Mouse (Mus musculus): ENCODE results near the gene Irgq. TPM values are rescaled to one million over a fixed set of nuclear protein-coding genes. Genes with fewer than 3 reads are reported as not detected.
A peak's percentile ranks its signal among the peaks of the same experiment; 100 is the strongest.
"Not testable (repeated sequence)": the region's sequence is repeated elsewhere in the genome, so short reads cannot be mapped to it uniquely, and the experiment has no call there.

Irgq gene
- total RNA-seq, 2 experiments from 2014 or later = 17.6 to 23.3 TPM

DNA sequence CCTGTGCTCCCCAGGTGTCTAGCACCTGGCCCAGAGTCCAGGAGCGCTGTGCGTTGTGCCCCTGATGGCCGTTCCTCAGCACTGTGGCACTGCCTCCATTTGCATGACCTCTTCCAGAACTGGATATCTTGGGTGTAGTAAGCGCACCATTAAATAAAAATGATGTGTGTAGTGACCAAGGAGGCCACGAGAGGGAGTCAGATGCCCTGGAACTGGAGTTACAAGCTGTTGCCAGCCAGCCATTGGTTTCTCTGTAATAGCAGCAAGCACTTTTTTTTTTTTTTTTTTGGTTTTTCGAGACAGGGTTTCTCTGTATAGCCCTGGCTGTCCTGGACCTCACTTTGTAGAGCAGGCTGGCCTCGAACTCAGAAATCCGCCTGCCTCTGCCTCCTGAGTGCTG lies 14.2 kb upstream of the Irgq start:
- not testable (repeated sequence) for DNase-seq

- no peak for DNase-seq
Observed at GRCm38 (mm10) chr7:24517077-24517476, 13.4 kb upstream of the Irgq start.

GRCm38 (mm10) chr7:24517654-24518053 lies 12.8 kb upstream of the Irgq start:
- DNase-seq = no peak

DNA sequence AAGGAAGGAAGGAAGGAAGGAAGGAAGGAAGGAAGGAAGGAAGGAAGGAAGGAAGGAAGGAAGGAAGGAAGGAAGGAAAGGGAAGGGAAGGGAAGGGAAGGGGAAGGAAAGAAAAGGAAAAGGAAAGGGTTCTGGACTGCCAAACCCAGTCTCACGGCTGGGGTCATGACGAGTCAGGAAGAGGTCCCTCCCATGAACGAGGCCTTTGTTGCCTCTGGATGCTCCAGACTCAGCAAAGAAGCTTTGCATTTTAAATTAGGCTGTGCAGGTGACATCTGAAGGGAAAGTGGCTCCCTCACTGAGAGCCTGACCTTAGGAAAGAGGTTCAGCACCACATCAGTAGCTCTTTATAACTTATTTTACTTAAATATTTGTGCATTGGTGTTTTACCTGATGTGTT lies 11.4 kb upstream of the Irgq start:
- DNase-seq = no peak

GRCm38 (mm10) chr7:24520054-24520453 lies 10.4 kb upstream of the Irgq start:
- DNase-seq = not testable (repeated sequence)

DNA sequence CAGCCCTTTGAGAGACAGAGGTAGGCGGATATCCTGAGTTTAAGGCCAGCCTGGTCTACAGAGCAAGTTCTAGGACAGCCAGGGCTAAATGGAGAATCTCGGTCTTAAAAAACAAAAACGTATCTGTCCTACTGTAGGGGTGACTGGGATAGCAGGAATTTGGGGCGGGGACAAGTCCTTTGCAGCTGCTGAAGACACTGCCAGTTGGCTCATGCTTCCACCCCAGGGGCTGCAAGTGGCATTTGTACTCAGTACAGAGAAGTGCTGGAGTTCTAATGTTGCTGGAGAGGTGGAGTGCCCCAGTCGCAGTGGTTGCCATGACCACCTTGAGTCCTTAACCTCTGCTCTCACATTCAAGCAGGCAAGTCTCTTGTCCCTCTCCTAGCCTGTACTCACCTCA lies 7.7 kb upstream of the Irgq start:
- DNase-seq = no peak

DNA sequence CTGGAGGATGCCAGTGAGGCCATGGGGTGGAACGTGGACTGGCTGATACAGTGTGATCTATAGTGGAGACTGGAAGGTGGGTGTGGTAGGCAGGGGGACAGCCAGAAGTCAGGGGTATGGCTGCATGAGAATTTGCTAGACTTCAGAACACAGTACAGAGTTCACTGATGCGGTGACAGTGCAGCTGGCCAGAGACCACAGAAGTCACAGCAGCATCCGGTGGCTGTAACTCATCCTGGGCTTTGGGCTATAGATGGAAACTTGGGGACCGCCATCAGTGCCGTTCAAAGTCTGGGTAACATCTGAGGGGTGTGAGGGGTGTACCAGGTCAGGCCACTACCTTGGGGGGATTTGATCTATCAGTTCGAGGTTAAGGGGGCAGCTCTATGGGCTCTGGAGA lies 6.8 kb upstream of the Irgq start:
- DNase-seq = no peak

DNA sequence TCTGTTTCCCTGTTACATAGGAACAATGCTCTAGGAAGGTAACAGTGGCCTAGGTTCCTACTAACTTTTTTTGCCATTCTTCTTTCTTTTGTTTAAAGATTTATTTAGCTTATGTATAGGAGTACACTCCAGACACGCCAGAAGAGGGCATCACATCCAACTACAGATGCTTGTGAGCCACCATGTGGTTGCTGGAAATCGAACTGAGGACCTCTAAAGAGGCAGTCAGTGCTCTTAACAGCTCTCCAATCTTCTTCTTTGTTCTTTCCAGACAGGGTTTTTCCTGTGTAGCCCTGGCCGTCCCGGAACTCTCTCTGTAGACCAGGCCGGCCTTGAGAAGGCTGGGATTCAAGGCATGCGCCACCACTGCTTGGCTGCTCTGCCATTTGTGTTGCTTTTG lies 5.5 kb upstream of the Irgq start:
- DNase-seq = no peak

GRCm38 (mm10) chr7:24525686-24526420 lies 4.6 kb upstream of the Irgq start:
- DNase-seq = peak; percentile 42

DNA sequence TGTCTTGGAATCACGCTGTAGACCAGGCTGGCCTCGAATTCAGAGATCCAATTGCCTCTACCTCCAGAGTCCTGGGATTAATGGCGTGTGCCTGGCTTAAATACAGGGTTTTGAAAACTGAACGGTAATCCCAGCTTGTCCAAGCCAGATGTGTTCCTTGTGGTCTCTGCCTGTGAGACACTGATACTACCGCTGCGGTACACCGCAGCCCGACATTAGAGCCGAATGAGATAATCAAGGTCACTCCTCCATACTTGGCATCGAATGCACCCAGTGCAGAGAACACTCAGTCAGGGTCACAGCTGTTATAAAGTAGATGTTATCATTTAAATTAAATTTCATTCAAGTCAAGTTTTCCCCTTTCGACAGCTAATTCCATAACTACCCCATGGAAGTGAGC lies 1.6 kb upstream of the Irgq start:
- no peak for DNase-seq

DNA sequence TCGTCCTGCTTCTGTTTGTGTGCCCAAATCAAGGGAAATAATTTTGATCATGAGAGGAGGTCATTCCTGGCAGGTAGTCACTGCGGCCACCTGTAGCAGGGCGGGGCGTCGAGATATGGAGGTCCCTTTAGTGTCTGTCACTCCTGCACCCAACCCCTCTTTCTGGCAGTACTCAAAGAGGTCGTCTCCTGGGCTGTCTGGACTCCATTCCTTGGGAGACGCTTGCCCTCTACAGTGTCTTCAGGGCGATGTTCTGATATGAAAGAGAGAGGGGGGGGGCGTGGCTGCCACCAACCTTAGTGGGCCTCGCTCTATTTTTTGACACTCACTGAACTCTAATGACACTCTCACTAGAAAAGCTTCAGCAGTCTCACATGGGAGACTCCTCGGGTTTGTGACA lies 909 bp upstream of the Irgq start:
- no peak for DNase-seq

GRCm38 (mm10) chr7:24531211-24531971 lies 902 bp downstream of the Irgq start:
- peak; percentile 84 for DNase-seq

DNA sequence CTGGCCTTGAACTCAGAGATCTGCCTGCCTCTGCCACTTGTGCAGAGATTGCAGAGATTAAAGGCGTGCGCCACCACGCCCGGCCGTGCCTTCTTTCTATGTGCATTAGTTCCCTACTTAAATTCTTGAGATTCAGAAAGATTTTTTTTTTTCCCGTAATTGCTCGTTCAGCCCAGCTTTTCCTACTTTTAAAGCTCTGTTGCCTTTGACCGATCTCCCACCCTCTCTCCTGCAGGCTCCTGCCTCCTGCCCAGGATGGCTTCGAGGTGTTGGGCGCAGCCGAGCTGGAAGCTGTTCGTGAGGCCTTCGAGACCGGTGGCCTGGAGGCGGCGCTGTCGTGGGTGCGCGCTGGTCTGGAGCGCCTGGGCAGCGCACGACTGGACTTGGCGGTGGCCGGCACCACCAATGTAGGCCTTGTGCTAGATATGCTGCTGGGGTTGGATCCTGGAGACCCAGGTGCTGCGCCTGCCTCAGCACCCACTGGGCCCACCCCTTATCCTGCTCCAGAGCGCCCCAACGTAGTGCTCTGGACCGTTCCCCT lies 2.6 kb downstream of the Irgq start:
- DNase-seq = no peak

DNA sequence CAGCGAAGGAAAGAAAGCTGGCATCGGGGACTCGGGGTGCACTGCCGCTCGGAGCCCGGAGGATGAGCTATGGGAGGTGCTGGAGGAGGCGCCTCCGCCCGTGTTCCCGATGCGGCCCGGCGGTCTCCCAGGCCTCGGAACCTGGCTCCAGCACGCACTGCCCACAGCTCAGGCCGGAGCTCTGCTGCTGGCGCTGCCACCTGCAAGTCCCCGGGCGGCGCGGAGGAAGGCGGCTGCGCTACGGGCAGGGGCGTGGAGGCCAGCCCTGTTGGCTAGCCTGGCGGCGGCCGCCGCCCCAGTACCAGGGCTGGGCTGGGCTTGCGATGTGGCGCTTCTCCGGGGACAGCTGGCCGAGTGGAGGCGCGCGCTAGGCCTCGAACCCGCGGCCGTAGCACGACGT lies 3.3 kb downstream of the Irgq start:
- DNase-seq = no peak

DNA sequence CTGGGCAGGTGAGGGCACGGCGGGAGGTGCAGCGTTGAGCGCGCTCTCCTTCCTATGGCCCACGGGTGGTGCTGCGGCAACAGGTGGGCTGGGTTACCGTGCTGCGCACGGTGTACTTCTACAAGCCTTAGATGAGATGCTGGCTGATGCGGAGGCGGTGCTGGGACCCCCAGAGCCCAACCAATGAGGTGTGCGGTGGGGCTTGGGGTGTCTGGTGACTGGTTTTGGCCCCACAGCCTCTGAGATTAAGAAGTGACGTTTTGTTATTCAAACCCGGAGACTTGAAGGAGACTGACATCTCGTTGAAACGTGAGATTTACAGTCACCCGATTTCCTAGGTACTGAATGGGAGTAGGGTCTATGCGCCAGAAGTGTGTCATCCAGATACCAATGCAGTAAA lies 3.8 kb downstream of the Irgq start:
- no peak for DNase-seq

DNA sequence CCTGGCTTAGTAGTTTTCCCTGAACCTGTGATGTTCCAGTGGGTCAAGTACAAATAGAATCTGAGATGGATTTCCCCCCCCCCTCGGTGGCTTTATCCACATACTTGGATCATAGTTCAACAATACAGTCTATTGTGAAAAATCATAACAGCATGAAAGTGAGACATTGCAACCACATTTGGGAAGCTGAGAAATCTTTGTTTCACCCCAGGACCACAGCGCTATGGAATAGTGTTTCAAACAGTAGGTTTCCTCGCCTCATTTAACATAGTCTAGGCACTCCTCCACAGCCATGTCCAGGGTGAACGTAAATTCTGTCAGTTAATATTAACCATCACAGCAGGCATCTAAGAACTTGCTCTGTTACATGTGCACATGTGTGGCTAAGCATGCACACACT lies 6.6 kb downstream of the Irgq start:
- no peak for DNase-seq

DNA sequence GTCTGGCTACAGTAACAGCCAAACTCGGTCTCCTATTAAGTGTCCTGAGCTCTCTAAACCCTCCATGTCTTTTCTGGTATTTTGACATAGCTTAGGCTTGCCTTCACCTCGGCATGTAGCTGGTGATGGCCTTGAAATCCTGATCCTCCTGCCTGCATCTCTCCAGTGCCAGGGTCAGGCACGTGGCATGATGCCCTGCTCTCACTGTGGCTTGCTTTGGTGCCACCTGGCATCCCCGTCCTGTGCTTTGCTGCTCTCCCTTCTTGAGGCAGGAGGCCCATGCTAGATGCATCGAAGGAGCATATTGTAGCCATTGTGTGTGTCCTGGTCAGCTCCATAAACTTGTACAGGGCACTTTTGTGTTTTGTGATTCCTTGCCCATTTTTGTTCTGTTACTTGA lies 7.1 kb downstream of the Irgq start:
- no peak for DNase-seq

- peak; percentile 69 for DNase-seq
Observed at GRCm38 (mm10) chr7:24538154-24538553, 7.7 kb downstream of the Irgq start.

- DNase-seq = no peak
Observed at GRCm38 (mm10) chr7:24538701-24539100, 8.2 kb downstream of the Irgq start.

DNA sequence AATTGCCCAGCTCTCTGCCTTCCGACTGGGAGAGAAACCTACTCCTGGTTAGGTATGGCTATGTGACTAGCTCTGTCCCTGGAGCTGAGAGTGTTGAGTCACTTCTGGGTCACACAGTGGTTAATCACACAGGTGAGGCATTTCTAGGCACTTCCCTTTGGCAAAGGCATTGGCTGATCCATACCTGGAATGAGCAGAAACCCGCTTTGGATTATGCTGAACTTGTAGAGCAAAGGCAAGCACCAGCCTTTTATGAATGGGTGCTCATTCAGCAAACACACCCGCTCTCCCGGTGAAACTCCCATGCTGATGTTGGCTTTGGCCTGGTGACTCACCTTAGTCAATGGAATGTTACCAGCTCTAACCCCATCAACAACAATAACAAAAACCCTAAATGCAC lies 9.2 kb downstream of the Irgq start:
- no peak for DNase-seq

GRCm38 (mm10) chr7:24544506-24544905 lies 14.0 kb downstream of the Irgq start:
- no peak for DNase-seq

DNA sequence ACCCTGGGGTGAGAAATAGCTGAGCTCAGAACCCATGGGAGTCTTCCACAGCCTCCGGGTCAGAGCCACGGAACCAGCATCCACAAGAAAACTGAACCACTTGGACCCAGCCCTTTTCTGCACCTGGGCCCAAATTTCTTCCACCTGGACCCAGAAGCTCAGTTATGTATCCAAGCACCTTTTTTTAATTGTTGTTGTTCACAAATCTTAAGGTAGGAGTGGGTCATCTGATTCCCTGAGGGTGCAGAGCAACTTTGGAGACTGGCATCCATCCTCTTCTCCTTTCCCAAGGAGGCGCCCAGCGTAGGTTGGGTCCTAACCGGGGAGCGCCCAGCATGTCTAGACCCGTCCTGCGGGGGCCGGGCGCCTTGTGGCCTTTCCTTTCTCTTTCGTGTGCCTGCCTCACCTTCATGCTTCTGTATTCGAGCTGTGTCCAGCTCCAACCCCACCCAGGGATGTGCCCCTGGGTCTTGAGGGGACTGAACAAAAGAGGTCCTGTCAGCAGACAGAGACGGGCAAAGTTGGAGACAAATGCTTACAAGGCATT lies 15.7 kb downstream of the Irgq start, which contains the start of the genes Pinlyp and Xrcc1:
Gene Pinlyp (minus strand): TSS at position 51 of the 547 bp plus-strand sequence.
Gene Xrcc1 (plus strand): TSS at position 222 of the 547 bp plus-strand sequence.
- no peak for DNase-seq
